Mouse (Mus musculus) forebrain, embryonic 13.5 days (tissue): ENCODE measurements around the gene Nucks1. TPM values are rescaled to one million over a fixed set of nuclear protein-coding genes. Genes with fewer than 3 reads are reported as not detected.
"Not testable (repeated sequence)": the region's sequence is repeated elsewhere in the genome, so short reads cannot be mapped to it uniquely, and the experiment has no call there.

ENCODE experiments used
- ATAC-seq: fragments of 200-750 bp; cut with Nextera tagmentation; 2 replicates; pipeline ENCODE4 v1.8.0; 2017
- H3K27ac ChIP-seq: fragments of 300-500 bp; sonication (generic); 2 replicates; pipeline ENCODE4 v1.5.1; 2015; ENCODE audit warnings: inconsistent platforms, mild to moderate bottlenecking, moderate library complexity
- H3K27me3 ChIP-seq: fragments of 300-500 bp; sonication (generic); 2 replicates; pipeline ENCODE4 v1.6.1; 2015; ENCODE audit warnings: mild to moderate bottlenecking, inconsistent platforms
- H3K36me3 ChIP-seq: fragments of 300-500 bp; sonication (generic); 2 replicates; pipeline ENCODE4 v1.6.1; 2015; ENCODE audit warnings: mild to moderate bottlenecking, inconsistent platforms; ENCODE audit not compliant: poor library complexity, severe bottlenecking
- H3K4me1 ChIP-seq: fragments of 300-500 bp; sonication (generic); 2 replicates; pipeline ENCODE4 v1.6.1; 2015; ENCODE audit warnings: inconsistent platforms
- H3K4me2 ChIP-seq: fragments of 300-500 bp; sonication (generic); 2 replicates; pipeline ENCODE4 v1.6.1; 2015; ENCODE audit warnings: inconsistent platforms, mild to moderate bottlenecking, moderate library complexity
- H3K4me3 ChIP-seq: fragments of 300-500 bp; sonication (generic); 2 replicates; pipeline ENCODE4 v1.5.1; 2015; ENCODE audit warnings: mild to moderate bottlenecking, inconsistent platforms
- H3K9ac ChIP-seq: fragments of 300-500 bp; sonication (generic); 2 replicates; pipeline ENCODE4 v1.6.1; 2015; ENCODE audit warnings: mild to moderate bottlenecking, inconsistent platforms
- H3K9me3 ChIP-seq: fragments of 300-500 bp; sonication (generic); replicated peaks from 2 replicates; pipeline ENCODE4 v1.6.1; 2016; ENCODE audit warnings: inconsistent platforms
- WGBS: fragments of 180-500 bp; shearing (Covaris S2); methylation state at CpG from one replicate; pipeline ENCODE4 v1.1.7; 2015; 5-methylcytosine and 5-hydroxymethylcytosine counted together
- polyA plus RNA-seq: library from polyadenylated mRNA; unstranded; fragments of >200 nt; fragmentation: Nextera tagmentation; extraction: Ambion mirVana; gene quantifications from 2 replicates; pipeline ENCODE4 v1.2.1, GENCODE M21; 2015

Nucks1 gene
- polyA plus RNA-seq, 1 experiment from 2014 or later: 83.9 TPM

DNA sequence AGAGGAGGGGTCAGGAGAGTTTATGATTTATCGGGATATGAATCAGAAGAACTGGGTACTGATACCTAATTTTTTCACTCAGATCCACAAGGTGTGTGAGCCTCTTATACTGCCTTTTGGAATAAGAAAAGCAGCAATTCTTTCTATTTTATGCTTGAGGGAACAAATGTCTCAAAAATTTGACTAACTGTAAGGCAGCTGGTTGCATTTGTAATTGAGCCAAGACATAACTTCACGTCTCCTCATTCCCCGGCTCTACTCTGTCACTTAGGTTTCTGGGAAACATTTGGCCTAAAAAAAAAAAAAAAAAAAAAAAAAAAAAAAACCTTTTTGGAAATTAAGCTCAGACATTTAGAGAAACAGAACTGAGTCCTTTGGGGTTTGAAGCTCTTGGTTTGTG is 23.7 kb upstream of the Nucks1 start:
- ATAC-seq: no peak
- H3K9ac ChIP-seq: no peak overlapping the region
- no peak overlapping the region for H3K4me3 ChIP-seq
- 82% methylated on average over 3 of the region's 3 CpGs for WGBS
- H3K27ac ChIP-seq: no peak overlapping the region
- H3K9me3 ChIP-seq: no peaks in the 10 kb centered on the region
- no peaks in the 10 kb centered on the region for H3K36me3 ChIP-seq
- peaks cover 4% of the 10 kb centered on the region; the same call in 1 of the 2 replicates for H3K4me1 ChIP-seq
- no peak overlapping the region for H3K4me2 ChIP-seq
- no peaks in the 10 kb centered on the region for H3K27me3 ChIP-seq

DNA sequence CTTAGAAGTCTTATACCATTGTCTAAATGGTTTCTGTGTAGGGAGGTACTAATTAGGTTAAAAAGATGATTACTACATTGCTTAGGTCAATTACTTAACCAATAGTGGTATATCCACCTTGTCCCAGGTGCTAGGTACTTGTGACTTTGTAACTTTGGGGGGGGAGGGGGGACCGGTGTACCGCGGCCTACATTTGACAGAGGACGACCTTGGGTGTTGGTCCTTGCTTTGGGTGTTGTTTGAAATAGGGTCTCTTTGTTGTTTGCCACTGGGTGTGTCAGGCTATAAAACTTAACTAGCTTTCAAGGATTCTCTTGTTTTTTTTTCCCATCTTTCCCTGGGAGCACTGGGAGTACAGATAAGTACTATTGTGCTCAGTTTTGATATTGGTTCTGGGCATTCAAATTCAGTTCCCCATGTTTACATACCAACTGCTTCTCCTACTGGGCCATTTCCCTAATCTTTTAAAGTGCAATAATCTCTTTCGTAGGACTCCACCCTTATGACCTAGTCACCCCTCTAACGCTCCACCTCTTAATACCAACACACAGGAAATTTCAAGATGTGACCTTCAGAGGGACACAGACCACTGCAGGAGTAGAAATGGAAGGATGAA is 20.2 kb upstream of the Nucks1 start:
- Histone ChIP-seq H3K4me1 (peaks cover 4% of the 10 kb centered on the region; the same call in 1 of the 2 replicates), H3K27me3 (no peaks in the 10 kb centered on the region), H3K36me3 (no peaks in the 10 kb centered on the region), H3K4me2 (no peak overlapping the region), H3K9ac (no peak overlapping the region), H3K27ac (no peak overlapping the region), H3K9me3 (no peaks in the 10 kb centered on the region), H3K4me3 (no peak overlapping the region)
- ATAC-seq: no peak
- 82% methylated on average over 6 of the region's 6 CpGs for WGBS

DNA sequence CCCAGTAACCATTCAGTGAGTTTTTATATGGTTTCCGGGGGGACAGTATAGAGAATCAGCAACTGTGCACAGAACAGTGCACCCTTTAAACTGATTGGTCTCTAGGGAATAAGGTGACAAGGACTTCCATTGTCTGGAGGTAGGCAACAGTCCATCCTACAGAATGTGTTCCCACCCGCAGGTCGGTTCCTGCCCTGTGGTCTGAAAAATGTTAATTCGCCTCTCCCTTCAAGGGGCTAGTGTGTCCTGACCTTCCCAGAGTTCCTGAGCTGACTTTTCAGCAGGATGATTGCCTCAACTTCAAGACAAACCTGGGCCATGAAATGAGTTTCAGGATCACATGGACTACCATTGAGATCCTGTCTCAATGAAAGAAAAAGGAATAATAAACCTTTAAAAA is 18.9 kb upstream of the Nucks1 start:
- H3K9ac ChIP-seq: no peak overlapping the region
- H3K36me3 ChIP-seq: no peaks in the 10 kb centered on the region
- H3K27me3 ChIP-seq: 0 out of 2 replicates have a peak, but pooled peaks cover 3% of the 10 kb centered on the region
- WGBS: 76% methylated on average over 4 of the region's 4 CpGs
- no peak overlapping the region for H3K4me3 ChIP-seq
- H3K4me2 ChIP-seq: no peak overlapping the region
- no peak for ATAC-seq
- H3K4me1 ChIP-seq: no peaks in the 10 kb centered on the region
- H3K27ac ChIP-seq: no peak overlapping the region
- no peaks in the 10 kb centered on the region for H3K9me3 ChIP-seq

GRCm38 (mm10) chr1:131902679-131903078 is 7.7 kb upstream of the Nucks1 start:
- no peaks in the 10 kb centered on the region for H3K36me3 ChIP-seq
- no peak overlapping the region for H3K4me2 ChIP-seq
- no peak overlapping the region for H3K27ac ChIP-seq
- H3K27me3 ChIP-seq: peaks cover 20% of the 10 kb centered on the region; the same call in 1 of the 2 replicates
- no peak for ATAC-seq
- no peaks in the 10 kb centered on the region for H3K4me1 ChIP-seq
- H3K9ac ChIP-seq: no peak overlapping the region
- H3K9me3 ChIP-seq: no peaks in the 10 kb centered on the region
- WGBS: 87% methylated on average over 4 of the region's 4 CpGs
- H3K4me3 ChIP-seq: no peak overlapping the region

GRCm38 (mm10) chr1:131903251-131903650 is 7.1 kb upstream of the Nucks1 start:
- Histone ChIP-seq H3K36me3 (no peaks in the 10 kb centered on the region), H3K9me3 (no peaks in the 10 kb centered on the region), H3K27ac (no peak overlapping the region), H3K4me2 (no peak overlapping the region), H3K9ac (no peak overlapping the region), H3K4me1 (no peaks in the 10 kb centered on the region), H3K27me3 (peaks cover 25% of the 10 kb centered on the region; the same call in 1 of the 2 replicates), H3K4me3 (no peak overlapping the region)
- 91% methylated on average over 7 of the region's 7 CpGs for WGBS
- no peak for ATAC-seq

- Histone ChIP-seq H3K9ac (no peak overlapping the region), H3K4me1 (no peaks in the 10 kb centered on the region), H3K27me3 (peaks cover 26% of the 10 kb centered on the region; the same call in 1 of the 2 replicates), H3K9me3 (no peaks in the 10 kb centered on the region), H3K27ac (no peak overlapping the region), H3K4me2 (no peak overlapping the region), H3K4me3 (no peak overlapping the region), H3K36me3 (no peaks in the 10 kb centered on the region)
- WGBS: 10% methylated on average over 1 of the region's 1 CpGs
- no peak for ATAC-seq
Observed at GRCm38 (mm10) chr1:131905497-131905896, 4.8 kb upstream of the Nucks1 start.

DNA sequence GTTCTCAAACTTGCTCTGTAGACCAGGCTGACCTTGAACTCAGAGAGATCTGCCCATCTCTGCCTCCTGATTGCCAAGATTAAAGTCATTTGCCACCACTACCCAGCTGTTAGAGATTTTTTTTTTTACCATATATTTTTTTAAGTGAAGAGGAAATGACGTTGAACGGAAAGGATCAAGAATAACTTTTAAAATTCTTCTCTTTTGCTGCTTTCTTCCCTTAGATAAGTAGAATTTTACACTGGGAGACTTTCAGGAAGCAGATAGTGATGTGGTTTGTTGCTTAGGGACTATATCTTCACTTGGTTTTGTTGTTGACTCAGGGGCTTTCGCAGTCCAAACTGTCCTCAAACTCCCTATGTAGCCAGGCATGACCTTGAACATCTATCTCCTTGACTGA is 1.9 kb upstream of the Nucks1 start:
- Histone ChIP-seq H3K27me3 (peaks cover 26% of the 10 kb centered on the region; the same call in 1 of the 2 replicates), H3K4me2 (no peak overlapping the region), H3K9ac (no peak overlapping the region), H3K36me3 (no peaks in the 10 kb centered on the region), H3K27ac (no peak overlapping the region), H3K4me3 (no peak overlapping the region), H3K9me3 (no peaks in the 10 kb centered on the region), H3K4me1 (peaks cover 16% of the 10 kb centered on the region)
- no peak for ATAC-seq
- WGBS: 96% methylated on average over 3 of the region's 3 CpGs

DNA sequence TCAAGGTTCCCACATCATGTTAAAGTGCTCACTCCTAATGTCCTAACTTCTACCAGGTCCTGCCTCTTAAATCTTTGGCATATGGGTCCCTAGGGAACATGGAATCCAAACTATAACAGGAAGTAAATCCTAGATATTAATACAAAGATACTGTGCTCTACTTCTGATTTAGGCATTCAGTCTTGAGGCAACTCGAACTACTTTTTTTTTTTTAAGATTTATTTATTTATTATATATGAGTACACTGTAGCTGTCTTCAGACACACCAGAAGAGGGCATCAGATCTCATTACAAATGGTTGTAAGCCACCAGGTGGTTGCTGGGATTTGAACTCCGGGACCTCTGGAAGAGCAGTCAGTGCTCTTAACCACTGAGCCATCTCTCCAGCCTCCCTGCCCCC is 1.1 kb upstream of the Nucks1 start:
- H3K36me3 ChIP-seq, H3K9me3 ChIP-seq, H3K27ac ChIP-seq, H3K4me3 ChIP-seq, H3K4me2 ChIP-seq, ATAC-seq, H3K9ac ChIP-seq: not testable (repeated sequence)
- Histone ChIP-seq H3K27me3 (peaks cover 22% of the 10 kb centered on the region; the same call in 1 of the 2 replicates), H3K4me1 (peaks cover 18% of the 10 kb centered on the region)
- WGBS: 97% methylated on average over 2 of the region's 2 CpGs

DNA sequence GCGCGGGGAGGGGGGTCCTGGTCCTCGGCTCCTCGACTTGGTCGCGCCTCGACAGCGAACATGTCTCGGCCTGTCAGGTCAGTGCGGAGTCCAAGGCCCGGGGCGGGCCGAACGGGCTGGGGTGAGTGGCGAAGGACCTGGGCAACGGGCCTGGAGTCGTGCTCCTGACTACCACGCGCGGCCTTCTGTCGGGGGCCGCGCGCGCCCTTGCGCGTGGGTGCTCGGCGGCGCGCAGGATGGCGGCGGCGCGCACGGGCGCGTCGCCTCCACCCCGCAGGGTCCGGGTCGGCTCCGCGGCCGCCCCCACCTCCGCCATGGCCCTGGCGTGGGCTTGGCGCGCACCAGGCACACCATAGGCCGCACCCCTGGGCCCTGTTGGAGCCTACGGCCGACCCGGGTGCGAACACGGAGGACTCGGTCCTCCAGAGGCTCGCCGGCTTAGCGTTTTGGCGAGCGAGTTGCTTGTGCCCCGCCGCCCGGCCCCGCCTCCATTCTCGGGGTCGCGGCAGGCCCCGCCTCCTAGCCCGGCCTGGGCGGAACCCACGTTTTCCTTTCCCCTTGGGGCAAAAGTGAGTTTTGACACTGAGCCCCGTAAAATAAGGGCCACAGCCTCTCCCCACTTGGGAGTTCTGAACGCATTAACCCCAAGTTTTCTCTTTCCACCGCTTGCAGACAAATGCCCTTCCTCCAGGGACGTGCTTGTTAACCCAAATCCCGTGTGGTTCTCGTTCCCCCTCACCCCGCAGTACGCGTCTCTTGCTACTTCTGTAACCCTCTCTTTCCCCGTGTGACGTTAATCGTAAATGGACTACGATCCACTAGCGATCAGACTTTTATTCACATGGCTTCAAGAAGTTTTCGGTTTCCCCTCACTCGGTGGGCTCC is 582 bp downstream of the Nucks1 start:
- H3K9me3 ChIP-seq: no peaks in the 10 kb centered on the region
- peak; percentile 80 for ATAC-seq
- H3K4me3 ChIP-seq: peak overlapping the region; percentile 96
- H3K4me2 ChIP-seq: peak overlapping the region; percentile 74
- H3K36me3 ChIP-seq: 0 out of 2 replicates have a peak, but pooled peaks cover 2% of the 10 kb centered on the region
- H3K4me1 ChIP-seq: peaks cover 30% of the 10 kb centered on the region
- H3K27me3 ChIP-seq: peaks cover 18% of the 10 kb centered on the region; the same call in 1 of the 2 replicates
- H3K9ac ChIP-seq: peak overlapping the region; percentile 96
- under 1% methylated on average over 79 of the region's 88 CpGs for WGBS
- H3K27ac ChIP-seq: peak overlapping the region; percentile 99

GRCm38 (mm10) chr1:131917634-131918033 is 7.3 kb downstream of the Nucks1 start:
- 69% methylated on average over 6 of the region's 6 CpGs for WGBS
- peaks cover 42% of the 10 kb centered on the region for H3K36me3 ChIP-seq
- H3K4me2 ChIP-seq: no peak overlapping the region
- H3K27me3 ChIP-seq: no peaks in the 10 kb centered on the region
- no peak overlapping the region for H3K9ac ChIP-seq
- no peak overlapping the region for H3K27ac ChIP-seq
- H3K9me3 ChIP-seq: no peaks in the 10 kb centered on the region
- ATAC-seq: no peak
- peaks cover 32% of the 10 kb centered on the region for H3K4me1 ChIP-seq
- no peak overlapping the region for H3K4me3 ChIP-seq

DNA sequence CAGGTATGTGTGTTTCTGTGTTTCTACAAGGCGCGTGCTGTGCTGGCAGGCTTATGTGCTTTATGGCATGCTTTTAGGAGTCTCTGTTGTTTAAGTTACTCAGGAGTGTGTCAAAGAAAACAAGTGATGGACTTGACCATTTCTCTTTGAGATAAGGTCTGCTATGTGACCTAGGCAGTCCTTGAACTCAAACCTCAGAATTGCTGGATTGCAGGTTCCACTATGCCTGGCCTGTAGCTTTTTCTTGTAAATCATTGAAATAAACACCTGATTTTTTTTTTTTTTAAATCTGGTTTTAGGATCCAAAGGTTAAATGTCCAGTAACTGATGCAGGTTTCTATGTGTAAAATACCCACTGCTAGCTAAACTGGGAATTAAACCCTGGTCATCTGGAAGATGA is 8.7 kb downstream of the Nucks1 start:
- H3K27ac ChIP-seq: no peak overlapping the region
- H3K4me1 ChIP-seq: peaks cover 26% of the 10 kb centered on the region

DNA sequence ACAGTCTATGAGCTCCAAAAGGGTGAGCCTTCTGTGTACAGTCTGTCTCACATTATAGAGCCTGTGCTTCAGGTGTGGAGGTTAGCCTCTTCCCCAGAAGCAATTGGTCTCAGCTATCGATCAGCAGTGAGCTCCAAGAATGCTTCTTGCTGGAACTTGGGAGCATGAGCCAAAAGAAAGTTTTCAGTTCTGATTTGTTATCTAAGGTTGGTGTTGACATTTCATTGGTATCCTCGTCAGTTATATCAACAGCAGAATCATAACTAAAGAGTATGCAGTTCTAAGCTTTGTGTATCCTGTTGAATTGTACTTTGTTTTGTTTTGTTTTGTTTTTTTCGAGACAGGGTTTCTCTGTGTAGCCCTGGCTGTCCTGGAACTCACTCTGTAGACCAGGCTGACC is 11.8 kb downstream of the Nucks1 start:
- Histone ChIP-seq H3K27ac (no peak overlapping the region), H3K4me2 (no peak overlapping the region), H3K9me3 (no peaks in the 10 kb centered on the region), H3K4me1 (peaks cover 6% of the 10 kb centered on the region), H3K4me3 (no peak overlapping the region), H3K9ac (no peak overlapping the region), H3K27me3 (no peaks in the 10 kb centered on the region), H3K36me3 (peaks cover 77% of the 10 kb centered on the region)
- 98% methylated on average over 3 of the region's 3 CpGs for WGBS
- no peak for ATAC-seq

More for the DNA sequence above, 8.7 kb downstream of the Nucks1 start:
- Histone ChIP-seq H3K9ac (no peak overlapping the region), H3K4me3 (no peak overlapping the region), H3K4me2 (no peak overlapping the region), H3K36me3 (peaks cover 55% of the 10 kb centered on the region), H3K9me3 (no peaks in the 10 kb centered on the region), H3K27me3 (no peaks in the 10 kb centered on the region)
- no peak for ATAC-seq
- WGBS: 99% methylated on average over 2 of the region's 2 CpGs
